Mouse (Mus musculus): Measurements from ENCODE around the gene Ccdc24. TPM values are rescaled to one million over a fixed set of nuclear protein-coding genes. Genes with fewer than 3 reads are reported as not detected.

The Ccdc24 gene
- total RNA-seq, 2 experiments from 2014 or later: 0.36 to 0.55 TPM

DNA sequence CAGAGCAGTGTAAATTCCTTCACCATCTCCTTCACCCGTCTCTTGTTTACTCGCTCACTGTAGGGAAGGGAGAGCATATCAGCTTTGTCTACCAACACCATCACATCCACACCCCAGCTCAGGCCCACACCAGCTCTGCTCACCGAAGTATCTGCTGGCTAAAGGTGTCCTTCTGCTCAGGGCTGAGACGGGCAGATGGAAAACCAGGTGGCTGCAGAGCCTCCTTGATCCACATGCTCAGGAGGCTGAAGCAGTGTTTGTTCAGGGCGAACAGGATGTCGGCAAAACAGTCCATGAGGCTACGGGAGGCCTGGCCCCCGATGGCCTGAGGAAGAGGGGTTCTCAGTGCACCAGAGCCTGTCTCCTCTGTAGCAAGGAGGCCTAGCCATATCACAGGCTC, 22.2 kb upstream of the Ccdc24 start:
- intact Hi-C loops (cut with DNase I): no loop called here
- DNase-seq: no peak

DNA sequence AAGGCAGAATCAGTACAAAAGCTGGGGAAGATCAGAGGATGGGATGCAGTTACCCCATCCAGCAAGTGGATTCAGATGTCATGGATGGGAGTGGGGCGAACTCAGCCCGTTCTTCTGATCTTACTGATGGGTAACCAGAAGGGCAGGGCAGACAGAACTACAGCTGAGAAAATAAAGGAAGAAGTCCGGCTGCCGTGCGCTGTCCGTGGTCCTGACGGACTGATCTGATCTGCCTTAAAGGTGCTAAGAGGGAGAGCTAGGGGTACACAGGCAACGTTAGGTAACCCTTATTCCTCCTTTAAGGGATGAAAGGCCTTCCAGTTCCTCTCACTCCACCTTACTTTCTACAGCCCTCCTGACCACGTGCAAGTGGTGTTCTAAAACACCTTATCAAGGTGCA, 21.0 kb upstream of the Ccdc24 start:
- intact Hi-C loops (cut with DNase I): no loop called here
- DNase-seq: peak; percentile 49 to 68

DNA sequence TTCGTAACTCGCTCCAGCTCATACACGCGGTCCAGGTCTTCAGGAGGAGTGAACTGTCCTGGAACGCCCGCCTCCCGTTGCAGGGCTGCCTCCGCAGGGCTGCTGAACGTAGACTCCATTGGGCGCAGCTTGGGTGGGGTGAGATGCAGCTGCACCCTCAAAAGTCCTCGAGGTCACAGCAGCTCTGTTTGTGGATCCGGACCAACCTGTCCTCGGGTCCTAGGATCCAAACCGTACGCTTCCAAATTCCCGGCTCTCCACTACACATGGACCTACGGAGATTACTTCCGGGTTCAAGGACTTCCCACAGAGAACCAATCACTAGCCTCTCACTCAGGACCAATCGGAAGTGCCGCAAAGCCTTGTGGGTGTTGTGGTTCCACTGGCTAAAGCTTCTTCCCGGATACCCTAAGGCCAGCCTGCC, 19.4 kb upstream of the Ccdc24 start, which contains the start of gene Dph2:
Gene Dph2 (minus strand): TSS at position 295 of the 424 bp plus-strand sequence.
- intact Hi-C loops (cut with DNase I): loop anchor here (2.0 kb wide), 1 partner anchor 23 kb away; the partner anchor contains the start of gene Ipo13
- peak; percentile 88 to 91 for DNase-seq

DNA sequence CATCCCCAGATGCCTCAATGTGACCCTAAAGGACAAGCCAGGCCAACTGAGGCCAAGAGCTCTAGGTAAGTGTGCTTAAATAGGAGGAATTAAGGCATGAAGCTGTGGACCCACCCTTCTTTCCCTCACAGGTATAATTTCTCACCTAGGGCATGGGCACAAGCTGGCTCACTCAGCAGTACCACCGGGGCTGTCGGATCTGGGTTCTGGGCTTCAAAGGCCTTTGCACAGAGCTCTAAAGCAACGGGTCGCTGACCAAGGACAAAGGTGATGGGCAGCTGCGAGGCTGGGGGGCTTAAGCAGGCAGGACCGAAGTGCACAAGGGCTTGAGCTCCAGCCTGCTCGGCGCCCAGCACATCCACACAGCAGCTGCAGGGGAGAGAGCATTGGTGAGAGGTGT, 18.4 kb upstream of the Ccdc24 start:
- intact Hi-C loops (cut with DNase I): loop anchor here (2.0 kb wide), 1 partner anchor 24 kb away; the partner anchor contains the start of gene Ipo13

DNA sequence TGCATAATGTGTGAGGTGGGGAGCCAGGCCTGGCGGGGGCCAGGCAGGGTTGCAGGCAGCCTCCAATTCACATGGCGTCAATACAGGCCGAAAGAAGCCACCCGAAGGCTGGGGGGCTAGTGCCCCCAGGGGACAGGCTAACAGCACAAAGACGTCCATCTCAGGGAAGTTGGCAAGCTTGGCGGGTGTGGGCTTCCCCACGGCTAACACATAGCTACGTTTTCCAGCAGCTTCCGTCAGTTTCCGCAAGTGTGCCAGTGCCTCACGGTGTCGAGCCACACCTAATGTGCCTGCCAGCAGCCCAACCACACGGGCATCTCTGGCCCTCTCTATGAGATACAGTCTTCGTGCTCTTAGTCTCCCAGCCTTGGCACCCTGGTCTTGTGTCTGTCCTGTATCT, 17.7 kb upstream of the Ccdc24 start:
- intact Hi-C loops (cut with DNase I): loop anchor here (2.0 kb wide), 1 partner anchor 25 kb away; the partner anchor contains the start of gene Ipo13
- no peak for DNase-seq

More for the DNA sequence above, 18.4 kb upstream of the Ccdc24 start:
- DNase-seq: no peak

DNA sequence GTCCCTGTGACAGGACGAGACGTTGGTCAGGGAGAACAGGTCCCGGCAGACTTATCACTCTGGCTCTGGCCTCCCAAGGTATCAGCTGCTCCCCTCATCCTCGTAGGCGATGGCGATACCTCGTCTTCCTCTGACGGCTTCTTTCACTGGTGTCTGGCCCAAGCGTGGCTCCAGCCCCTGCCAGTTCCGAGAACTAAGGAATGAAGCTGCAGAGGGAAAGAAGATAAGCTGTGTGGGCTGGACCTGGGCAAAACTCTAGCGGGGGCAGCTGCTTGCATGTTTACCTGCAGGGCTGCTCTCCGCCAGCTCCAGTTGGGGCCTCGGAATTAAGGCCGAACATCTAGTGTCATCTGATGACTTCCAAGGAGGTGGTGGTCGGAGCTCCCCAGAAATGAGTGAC, 17.1 kb upstream of the Ccdc24 start:
- no peak for DNase-seq
- intact Hi-C loops (cut with DNase I): no loop called here

DNA sequence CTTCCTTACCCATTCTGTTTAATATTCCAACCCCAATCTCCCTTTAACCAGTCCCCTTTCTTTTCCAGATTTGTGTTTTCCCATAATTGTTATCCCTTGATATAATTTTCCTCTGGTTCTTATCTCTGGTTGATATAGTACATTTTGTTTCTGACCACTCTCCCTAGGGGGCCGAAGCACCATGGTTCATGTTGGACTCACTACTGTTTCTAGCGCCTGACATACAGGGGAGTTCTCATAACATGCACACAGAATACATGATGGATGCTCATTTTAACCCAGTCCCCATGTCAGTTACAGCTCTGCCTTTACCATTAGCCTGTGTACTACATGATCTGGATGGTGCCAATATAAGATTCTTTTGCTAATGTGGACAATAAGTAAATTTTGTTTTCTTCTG, 15.6 kb upstream of the Ccdc24 start:
- intact Hi-C loops (cut with DNase I): no loop called here
- no peak for DNase-seq

DNA sequence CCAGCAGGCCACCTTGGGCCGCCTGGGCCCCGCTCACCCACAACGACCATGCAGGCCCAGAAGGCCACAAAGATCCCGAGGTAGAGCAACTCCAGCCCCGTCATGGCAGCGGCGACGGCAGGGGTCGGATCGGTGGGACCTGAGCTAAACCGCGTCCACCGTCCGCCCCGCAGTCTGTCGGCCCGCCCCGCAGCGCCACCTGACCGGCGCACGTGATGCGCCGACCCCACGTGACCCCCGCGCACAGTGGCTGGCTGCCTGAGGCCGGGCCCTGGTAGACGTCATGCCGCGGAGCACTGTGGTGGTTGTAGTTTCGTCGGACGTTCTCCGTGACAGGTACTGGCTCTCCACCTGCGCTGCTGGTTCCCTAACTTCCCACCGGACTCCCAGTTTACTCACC, 14.8 kb upstream of the Ccdc24 start, which contains the start of gene Atp6v0b:
Gene Atp6v0b (minus strand): TSS at position 201 of the 400 bp plus-strand sequence.
- DNase-seq: peak; percentile 95
- intact Hi-C loops (cut with DNase I): no loop called here

DNA sequence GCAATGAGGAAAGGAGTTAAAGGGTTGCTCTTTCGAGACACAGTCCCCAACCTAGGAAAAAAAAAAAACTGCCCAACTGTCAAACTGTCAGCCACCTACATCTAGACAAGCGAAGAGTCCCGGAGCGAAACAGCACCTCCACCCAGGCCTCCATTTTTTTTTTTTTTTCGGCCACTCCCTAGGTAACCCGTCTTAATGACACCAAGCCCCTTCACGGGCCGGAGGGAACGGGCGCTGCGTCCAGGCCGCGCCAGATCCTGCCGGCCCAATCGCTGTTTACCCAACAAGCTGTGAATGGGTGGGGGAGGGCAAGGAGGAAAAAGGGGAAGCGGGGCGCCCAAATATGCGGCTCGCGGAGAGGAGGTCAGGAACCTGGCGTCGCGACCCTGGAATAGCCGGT, 14.3 kb upstream of the Ccdc24 start:
- DNase-seq: peak in 1 of 2 experiments; percentile 27
- intact Hi-C loops (cut with DNase I): no loop called here

DNA sequence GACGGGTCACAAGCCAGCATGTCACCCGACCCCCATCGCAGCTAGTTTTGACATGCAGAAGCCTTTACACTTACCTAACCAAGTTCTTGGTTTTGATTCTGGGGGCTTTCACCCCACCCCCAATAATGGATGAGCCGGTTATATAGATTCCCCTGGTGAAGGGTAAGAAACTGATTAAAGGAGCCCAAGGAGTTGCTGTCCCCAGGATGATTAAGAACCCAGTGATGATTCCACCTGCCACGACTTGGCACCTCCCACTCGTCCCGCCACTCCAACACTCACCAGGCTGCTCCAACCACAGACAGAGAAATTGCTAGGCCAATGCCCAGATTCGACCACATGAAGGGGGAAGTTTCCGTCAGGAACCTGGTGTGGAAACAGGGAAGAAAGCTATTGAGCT, 13.6 kb upstream of the Ccdc24 start:
- no peak for DNase-seq
- intact Hi-C loops (cut with DNase I): no loop called here

DNA sequence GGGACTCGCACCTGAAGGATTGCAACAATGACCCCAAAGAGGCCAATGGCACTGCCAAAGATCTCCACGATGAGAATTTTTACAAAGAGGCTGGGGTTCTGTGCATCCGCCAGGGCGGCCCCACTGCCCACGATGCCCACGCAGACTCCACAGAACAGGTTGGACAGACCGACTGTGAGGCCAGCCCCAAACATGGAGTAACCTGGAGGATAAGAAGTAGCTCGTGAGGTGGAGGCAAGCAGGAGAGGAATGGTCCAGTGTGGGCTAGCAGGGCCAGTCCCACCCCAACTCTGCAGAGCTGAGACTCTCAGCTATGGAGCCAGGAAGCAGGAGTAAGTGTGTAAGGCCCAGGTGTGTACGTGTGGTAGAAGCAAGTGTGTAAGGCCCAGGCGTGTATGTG, 12.7 kb upstream of the Ccdc24 start:
- no peak for DNase-seq
- intact Hi-C loops (cut with DNase I): no loop called here

DNA sequence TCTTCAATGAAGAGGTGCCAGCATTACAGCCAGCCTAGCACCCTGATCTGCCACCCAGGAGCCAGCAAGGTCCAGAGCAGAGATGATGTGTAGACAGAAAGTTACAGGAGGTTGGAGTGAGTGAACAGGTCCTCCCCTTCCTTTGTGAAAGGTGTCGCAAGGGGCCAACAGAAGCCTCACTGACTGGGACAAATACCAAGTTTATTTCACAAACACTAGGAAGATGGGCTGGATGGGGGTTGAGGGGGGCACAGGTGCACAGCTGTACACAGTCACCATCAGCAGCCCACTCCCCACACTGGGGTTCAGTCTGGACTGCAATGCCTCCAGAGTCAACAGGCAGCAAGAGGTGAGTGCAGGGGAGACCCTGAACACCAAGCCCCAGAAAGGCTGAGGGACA, 11.8 kb upstream of the Ccdc24 start:
- DNase-seq: no peak
- intact Hi-C loops (cut with DNase I): no loop called here

DNA sequence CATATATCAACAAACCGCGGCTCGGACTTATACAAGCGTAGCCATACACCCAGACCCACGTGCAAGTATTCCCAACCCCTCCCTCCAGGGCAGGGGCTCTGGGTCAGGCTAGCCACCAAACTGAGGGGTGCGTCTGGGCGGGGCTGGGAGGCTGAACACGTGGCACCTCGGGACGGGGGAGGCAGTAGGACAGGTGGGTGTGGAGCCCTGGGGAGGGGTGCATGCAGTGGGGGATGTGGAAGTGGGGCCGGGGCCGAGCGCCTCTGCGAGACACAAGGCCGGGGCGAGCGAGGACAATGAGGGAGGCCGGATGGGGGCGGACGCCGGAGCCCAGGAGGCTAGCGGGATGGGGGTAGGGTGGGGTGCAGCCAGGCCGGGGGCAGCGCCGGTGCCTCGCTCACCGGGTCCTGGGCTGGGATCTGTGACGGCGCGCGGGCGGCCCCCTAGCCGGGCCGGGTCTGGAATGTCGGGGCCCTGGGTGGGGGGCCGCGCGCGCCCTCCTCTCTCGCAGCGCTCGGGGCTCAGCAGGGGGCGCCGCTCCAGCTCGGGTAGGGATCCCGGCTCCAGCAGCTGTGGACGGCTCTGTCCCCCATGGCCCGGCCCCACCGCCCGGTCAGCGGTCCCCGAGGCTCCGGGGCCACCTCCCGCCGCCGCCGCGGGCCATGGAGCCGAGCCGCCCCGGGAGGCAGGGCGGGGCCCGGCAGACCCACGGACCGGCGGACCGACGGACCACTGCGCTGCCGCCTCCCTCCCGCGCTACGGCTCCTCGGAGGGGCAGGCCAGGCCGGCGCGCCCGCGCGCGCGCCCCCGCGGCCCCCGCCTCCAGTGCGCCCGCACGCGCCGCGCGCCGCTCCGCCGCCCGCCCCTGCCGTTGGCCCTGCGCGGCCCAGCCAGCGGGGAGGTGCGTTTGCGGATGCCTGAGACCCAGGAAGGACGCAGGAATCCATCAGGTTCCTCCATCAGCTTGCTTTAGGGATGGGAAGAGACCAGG, 10.6 kb upstream of the Ccdc24 start, which contains the start of gene B4galt2:
Gene B4galt2 (minus strand): TSS at position 787 of the 991 bp plus-strand sequence.
- intact Hi-C loops (cut with DNase I): loop anchor here (1.0 kb wide), 1 partner anchor 200 kb away; no protein-coding TSS in a partner anchor
- DNase-seq: peak; percentile 67 to 68

DNA sequence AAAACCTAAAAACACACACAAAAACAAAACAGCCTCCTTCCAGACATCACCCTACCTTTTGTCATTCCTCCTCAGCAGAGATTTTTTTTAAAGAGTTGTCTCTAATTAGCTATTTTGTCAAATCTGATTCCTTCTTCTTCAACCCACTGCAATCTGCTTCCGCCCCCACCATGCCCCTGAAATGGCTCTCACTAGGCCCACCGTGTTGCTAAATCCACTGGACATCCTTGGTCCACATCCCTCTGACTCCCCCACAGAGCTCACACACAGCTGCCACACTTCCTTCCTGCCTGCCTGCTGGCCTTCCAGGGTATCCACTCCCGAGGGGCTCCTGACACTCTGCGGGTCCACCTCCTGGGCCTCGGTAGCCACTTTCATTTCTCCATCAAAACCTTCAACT, 6.3 kb upstream of the Ccdc24 start:
- intact Hi-C loops (cut with DNase I): no loop called here
- DNase-seq: no peak

DNA sequence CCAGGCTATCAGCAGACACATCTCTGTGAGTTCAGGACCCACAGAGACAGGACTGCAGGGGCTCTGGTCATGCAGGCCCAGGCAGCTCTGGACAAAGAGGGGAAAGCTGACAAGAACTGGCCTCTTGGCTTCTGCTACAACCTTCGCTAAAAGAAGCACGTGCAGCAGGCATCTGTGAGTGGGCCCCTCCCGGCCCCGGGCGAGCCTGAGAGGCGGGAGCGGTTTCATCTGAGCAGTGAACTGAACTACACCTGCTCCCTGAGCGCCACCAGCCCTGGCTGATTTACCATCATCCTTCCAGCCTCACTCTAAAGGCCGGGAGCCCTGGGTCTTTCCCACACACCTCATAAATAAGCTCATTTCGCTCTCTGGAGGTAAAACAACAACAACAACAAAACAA, 5.9 kb upstream of the Ccdc24 start:
- no peak for DNase-seq
- intact Hi-C loops (cut with DNase I): no loop called here

DNA sequence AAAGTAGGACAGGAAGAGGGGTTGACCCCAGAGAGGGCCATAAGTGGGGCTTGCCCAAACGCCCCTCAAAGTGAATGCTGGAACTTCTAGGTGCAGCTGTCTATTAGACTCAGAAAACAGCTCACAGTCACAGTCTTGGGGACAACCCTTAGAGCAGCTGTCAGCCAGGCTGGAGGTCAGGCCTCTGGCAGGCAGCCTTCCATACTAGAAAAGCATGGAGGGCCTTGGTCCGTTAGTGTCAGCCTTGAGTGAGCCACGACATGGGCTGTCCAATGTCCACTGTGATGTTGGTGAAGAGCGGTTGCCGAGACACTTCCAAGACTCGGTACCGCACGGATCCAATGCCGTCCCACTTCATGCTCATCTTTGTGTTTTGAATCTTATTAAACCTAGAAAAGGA, 1.3 kb upstream of the Ccdc24 start:
- DNase-seq: no peak
- intact Hi-C loops (cut with DNase I): no loop called here

DNA sequence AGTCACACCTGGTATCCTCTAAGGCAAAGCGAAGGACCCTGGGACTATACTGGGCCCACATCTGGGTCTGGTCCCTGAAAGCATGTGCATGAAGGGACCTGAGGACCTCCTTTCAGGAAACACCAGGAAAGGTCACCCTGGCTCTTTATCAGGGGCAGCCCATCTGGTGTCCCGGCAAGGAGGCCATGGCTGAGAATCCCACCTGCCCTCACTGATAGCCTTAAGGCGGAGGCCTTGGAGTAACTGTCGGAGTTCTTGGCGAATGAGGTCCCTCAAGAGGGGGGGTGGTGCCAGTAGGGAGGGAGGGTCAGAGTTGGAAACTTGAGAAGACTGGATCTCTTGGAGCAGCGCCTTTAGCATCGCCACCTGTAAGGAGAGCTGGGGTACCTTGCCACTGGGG, 570 bp downstream of the Ccdc24 start:
- DNase-seq: no peak
- intact Hi-C loops (cut with DNase I): no loop called here

DNA sequence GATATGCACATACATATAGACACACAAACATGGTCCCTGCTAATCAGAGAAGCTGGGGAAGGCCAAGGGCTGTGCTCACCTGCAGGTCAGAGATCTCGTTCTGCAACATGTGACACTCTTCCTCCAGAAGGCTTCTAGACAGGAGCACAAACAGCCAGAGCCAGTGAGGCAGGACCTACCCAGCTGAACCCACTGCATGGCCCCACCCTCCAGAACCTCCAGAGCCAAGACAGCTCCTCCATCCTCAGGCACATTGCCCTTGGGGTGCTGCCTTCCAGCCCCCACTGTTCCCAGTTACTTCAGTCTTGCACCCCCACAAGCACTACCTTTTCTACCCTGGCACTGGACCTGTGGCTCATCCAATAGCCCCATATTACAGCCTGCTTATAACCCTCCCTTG, 1.9 kb downstream of the Ccdc24 start:
- intact Hi-C loops (cut with DNase I): no loop called here
- DNase-seq: no peak

DNA sequence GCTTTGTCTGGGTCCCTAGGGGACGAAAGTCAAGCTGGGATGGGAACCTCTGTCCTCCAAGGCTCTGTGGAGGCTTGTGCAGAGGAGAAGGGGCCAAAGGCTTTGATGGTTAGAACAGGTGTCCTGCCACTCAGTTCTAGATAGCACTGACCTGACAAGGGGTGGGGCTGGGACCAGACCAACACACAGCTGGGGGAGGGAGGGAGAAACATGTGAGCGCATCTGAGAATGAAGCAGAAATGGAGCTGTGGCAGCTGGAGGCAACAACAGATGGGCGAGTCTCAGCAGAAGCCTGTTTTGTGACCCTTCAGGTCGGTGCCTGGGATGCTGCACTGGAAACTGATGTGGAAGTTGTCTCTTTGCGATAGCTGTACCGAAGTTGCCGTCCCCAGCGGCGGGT, 3.0 kb downstream of the Ccdc24 start:
- no peak for DNase-seq
- intact Hi-C loops (cut with DNase I): loop anchor here (10.0 kb wide), 1 partner anchor 165 kb away; no protein-coding TSS in a partner anchor

DNA sequence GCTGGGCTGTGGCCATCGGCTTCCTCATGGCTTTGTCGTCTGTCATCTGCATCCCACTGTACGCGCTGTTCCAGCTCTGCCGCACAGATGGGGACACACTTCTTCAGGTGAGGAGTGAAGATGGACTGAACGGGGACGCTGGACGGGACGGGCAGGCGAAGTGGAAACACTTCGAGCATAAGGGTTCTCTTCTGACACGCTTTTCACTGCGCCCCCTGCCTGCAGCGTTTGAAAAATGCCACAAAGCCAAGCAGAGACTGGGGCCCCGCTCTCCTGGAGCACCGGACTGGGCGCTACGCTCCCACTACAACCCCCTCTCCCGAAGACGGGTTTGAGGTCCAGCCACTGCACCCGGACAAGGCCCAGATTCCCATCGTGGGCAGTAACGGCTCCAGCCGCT, 4.5 kb downstream of the Ccdc24 start:
- peak; percentile 67 to 78 for DNase-seq
- intact Hi-C loops (cut with DNase I): loop anchor here (1.0 to 10.0 kb wide), 2 partner anchors 39 to 163 kb away; no protein-coding TSS in a partner anchor

DNA sequence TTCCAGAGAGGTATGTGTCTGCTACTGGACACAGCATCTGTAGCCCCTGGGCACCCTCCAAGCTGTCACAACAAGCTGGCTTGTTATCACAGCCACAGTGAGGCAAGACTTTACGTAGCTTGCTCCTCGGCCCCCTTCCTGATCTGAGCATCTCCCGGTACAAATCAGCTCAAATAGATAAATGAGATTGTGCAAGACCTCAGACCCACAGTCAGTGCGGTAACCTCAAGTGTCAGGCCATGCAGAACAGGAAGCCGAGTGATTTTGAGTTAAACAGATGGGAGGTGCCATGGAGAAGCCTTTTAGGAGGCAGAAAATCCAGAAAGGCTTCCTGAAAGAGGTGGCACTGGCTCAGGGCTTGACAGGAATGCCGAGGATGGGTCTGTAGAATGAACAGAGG, 5.4 kb downstream of the Ccdc24 start:
- intact Hi-C loops (cut with DNase I): loop anchor here (1.0 to 10.0 kb wide), 2 partner anchors 162 to 218 kb away; no protein-coding TSS in a partner anchor
- DNase-seq: no peak

Measured in heart, postnatal 10 days (tissue).